Mouse (Mus musculus): ENCODE measurements around the gene Insl3. TPM values are rescaled to one million over a fixed set of nuclear protein-coding genes. Genes with fewer than 3 reads are reported as not detected.
"Not testable (repeated sequence)": the region's sequence is repeated elsewhere in the genome, so short reads cannot be mapped to it uniquely, and the experiment has no call there.

Insl3 gene
- polyA plus RNA-seq, 1 experiment from 2014 or later, result 1.3 TPM

GRCm38 (mm10) chr8:71686143-71686734, 2.8 kb upstream of the Insl3 start:
- peak; percentile 48 for ATAC-seq (replicated peaks; ENCODE audit: low FRiP score, low read depth)
- Histone ChIP-seq H3K36me3 (ENCODE audit: insufficient read depth, low read length) (no peaks in the 10 kb centered on the region), H3K4me1 (replicated peaks; ENCODE audit: insufficient read depth, low read length) (peaks cover 10% of the 10 kb centered on the region), H3K9ac (ENCODE audit: low read depth, low read length) (no peak overlapping the region), H3K9me3 (replicated peaks; ENCODE audit: low read length) (no peaks in the 10 kb centered on the region), H3K4me3 (replicated peaks; ENCODE audit: low read depth, low read length) (peak overlapping the region; percentile 18), H3K4me2 (ENCODE audit: low read length) (peak overlapping the region; percentile 36), H3K27me3 (ENCODE audit: insufficient read depth, low read length) (peaks cover 99% of the 10 kb centered on the region), H3K27ac (no peak overlapping the region)
- TF ChIP-seq CTCF (IDR thresholded peaks at IDR 0.05; ENCODE audit: low read depth), result no peak
- WGBS, result 8% methylated on average over 23 of the region's 23 CpGs
- peak; percentile 71 for DNase-seq (ENCODE audit: low spot score)

- Histone ChIP-seq H3K9me3 (replicated peaks; ENCODE audit: low read length) (no peaks in the 10 kb centered on the region), H3K27ac (no peak overlapping the region), H3K4me1 (replicated peaks; ENCODE audit: insufficient read depth, low read length) (peaks cover 10% of the 10 kb centered on the region), H3K9ac (ENCODE audit: low read depth, low read length) (no peak overlapping the region), H3K36me3 (ENCODE audit: insufficient read depth, low read length) (no peaks in the 10 kb centered on the region), H3K27me3 (ENCODE audit: insufficient read depth, low read length) (peaks cover 97% of the 10 kb centered on the region), H3K4me2 (ENCODE audit: low read length) (no peak overlapping the region), H3K4me3 (replicated peaks; ENCODE audit: low read depth, low read length) (no peak overlapping the region)
- TF ChIP-seq CTCF (IDR thresholded peaks at IDR 0.05; ENCODE audit: low read depth), result no peak
- ATAC-seq (replicated peaks; ENCODE audit: low FRiP score, low read depth) (no peak), DNase-seq (ENCODE audit: low spot score) (no peak)
- 14% methylated on average over 8 of the region's 8 CpGs for WGBS
Observed at GRCm38 (mm10) chr8:71687616-71688015, 1.4 kb upstream of the Insl3 start.

- DNase-seq (ENCODE audit: low spot score) (no peak), ATAC-seq (replicated peaks; ENCODE audit: low FRiP score, low read depth) (0 out of 2 replicates have a peak, but pooled peaks have one; percentile 11)
- Histone ChIP-seq H3K9ac (ENCODE audit: low read depth, low read length) (no peak overlapping the region), H3K27ac (no peak overlapping the region), H3K4me2 (ENCODE audit: low read length) (0 out of 2 replicates have a peak overlapping the region, but pooled peaks have one; percentile 18), H3K36me3 (ENCODE audit: insufficient read depth, low read length) (no peaks in the 10 kb centered on the region), H3K9me3 (replicated peaks; ENCODE audit: low read length) (no peaks in the 10 kb centered on the region), H3K27me3 (ENCODE audit: insufficient read depth, low read length) (peaks cover 77% of the 10 kb centered on the region), H3K4me1 (replicated peaks; ENCODE audit: insufficient read depth, low read length) (peaks cover 10% of the 10 kb centered on the region), H3K4me3 (replicated peaks; ENCODE audit: low read depth, low read length) (no peak overlapping the region)
- WGBS, result 13% methylated on average over 30 of the region's 30 CpGs
- no peak for TF ChIP-seq CTCF (IDR thresholded peaks at IDR 0.05; ENCODE audit: low read depth)
Observed at GRCm38 (mm10) chr8:71692509-71692908, 3.5 kb downstream of the Insl3 start.

GRCm38 (mm10) chr8:71693166-71694041, 4.4 kb downstream of the Insl3 start:
- Histone ChIP-seq H3K4me1 (replicated peaks; ENCODE audit: insufficient read depth, low read length) (peaks cover 10% of the 10 kb centered on the region), H3K9me3 (replicated peaks; ENCODE audit: low read length) (no peaks in the 10 kb centered on the region), H3K4me3 (replicated peaks; ENCODE audit: low read depth, low read length) (no peak overlapping the region), H3K27me3 (ENCODE audit: insufficient read depth, low read length) (peaks cover 68% of the 10 kb centered on the region), H3K36me3 (ENCODE audit: insufficient read depth, low read length) (no peaks in the 10 kb centered on the region), H3K9ac (ENCODE audit: low read depth, low read length) (no peak overlapping the region), H3K27ac (no peak overlapping the region), H3K4me2 (ENCODE audit: low read length) (peak overlapping the region; percentile 34; the same call in 1 of the 2 replicates)
- no peak for DNase-seq (ENCODE audit: low spot score)
- TF ChIP-seq CTCF (IDR thresholded peaks at IDR 0.05; ENCODE audit: low read depth), result no peak
- 12% methylated on average over 68 of the region's 68 CpGs for WGBS
- ATAC-seq (replicated peaks; ENCODE audit: low FRiP score, low read depth), result 0 out of 2 replicates have a peak, but pooled peaks have one; percentile 27

GRCm38 (mm10) chr8:71695456-71695855, 6.4 kb downstream of the Insl3 start:
- H3K4me3 ChIP-seq (replicated peaks; ENCODE audit: low read depth, low read length); H3K9me3 ChIP-seq (replicated peaks; ENCODE audit: low read length); ATAC-seq (replicated peaks; ENCODE audit: low FRiP score, low read depth); H3K9ac ChIP-seq (ENCODE audit: low read depth, low read length); H3K4me2 ChIP-seq (ENCODE audit: low read length); DNase-seq (ENCODE audit: low spot score); H3K27ac ChIP-seq; H3K36me3 ChIP-seq (ENCODE audit: insufficient read depth, low read length): not testable (repeated sequence)
- 68% methylated on average over 12 of the region's 12 CpGs for WGBS
- peak; percentile 33; the same call in 1 of the 2 replicates for TF ChIP-seq CTCF (IDR thresholded peaks at IDR 0.05; ENCODE audit: low read depth)
- Histone ChIP-seq H3K27me3 (ENCODE audit: insufficient read depth, low read length) (peaks cover 47% of the 10 kb centered on the region), H3K4me1 (replicated peaks; ENCODE audit: insufficient read depth, low read length) (peaks cover 10% of the 10 kb centered on the region)

DNA sequence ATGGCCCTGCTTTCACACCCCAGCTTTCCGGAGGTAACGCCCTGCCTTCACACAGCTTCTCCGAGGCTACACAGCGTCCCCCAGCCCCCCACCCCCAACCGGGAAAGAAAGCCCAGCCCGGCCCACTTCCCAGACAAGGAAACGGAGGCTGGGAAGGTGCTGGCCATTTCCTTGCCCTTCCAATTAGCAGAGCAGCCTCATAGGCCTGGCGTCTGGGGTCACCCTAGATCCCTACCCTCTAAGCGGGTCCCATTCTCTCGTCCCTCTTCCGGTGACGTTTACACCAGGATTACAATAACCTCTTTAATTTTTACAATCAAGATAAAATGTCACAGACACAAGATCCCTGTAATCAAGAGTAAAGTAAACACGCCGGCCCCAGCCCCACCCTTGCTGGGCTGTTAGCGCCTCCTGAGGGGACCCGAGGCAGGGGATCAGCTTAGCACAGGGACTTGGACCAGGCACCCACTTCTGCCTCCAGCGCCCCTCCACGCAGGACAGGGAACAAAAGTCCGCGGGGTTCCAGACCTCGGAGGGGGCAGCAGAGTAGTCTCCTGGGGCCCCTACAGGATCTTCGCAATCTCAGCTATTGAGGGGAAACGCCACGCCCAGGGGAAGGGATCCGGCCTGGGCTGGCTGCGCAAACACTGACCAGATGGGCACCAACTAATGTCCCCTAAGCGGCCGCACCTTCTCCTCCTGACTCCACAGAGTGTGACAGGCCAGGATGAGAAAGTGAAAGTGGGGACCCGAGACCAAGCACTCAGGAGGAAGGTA, 11.7 kb downstream of the Insl3 start:
- Histone ChIP-seq H3K9ac (ENCODE audit: low read depth, low read length) (no peak overlapping the region), H3K9me3 (replicated peaks; ENCODE audit: low read length) (no peaks in the 10 kb centered on the region), H3K27ac (no peak overlapping the region), H3K27me3 (ENCODE audit: insufficient read depth, low read length) (peaks cover 11% of the 10 kb centered on the region; the same call in 1 of the 2 replicates), H3K4me3 (replicated peaks; ENCODE audit: low read depth, low read length) (peak overlapping the region; percentile 37), H3K4me1 (replicated peaks; ENCODE audit: insufficient read depth, low read length) (no peaks in the 10 kb centered on the region), H3K4me2 (ENCODE audit: low read length) (peak overlapping the region; percentile 54), H3K36me3 (ENCODE audit: insufficient read depth, low read length) (no peaks in the 10 kb centered on the region)
- DNase-seq (ENCODE audit: low spot score) (no peak), ATAC-seq (replicated peaks; ENCODE audit: low FRiP score, low read depth) (peak; percentile 22; the same call in 1 of the 2 replicates)
- WGBS, result 4% methylated on average over 29 of the region's 29 CpGs
- TF ChIP-seq CTCF (IDR thresholded peaks at IDR 0.05; ENCODE audit: low read depth), result no peak

All from kidney, postnatal 0 days (tissue).